Comparison of ENCODE assay signal across 7 mouse cellular contexts in the genomic region with DNA sequence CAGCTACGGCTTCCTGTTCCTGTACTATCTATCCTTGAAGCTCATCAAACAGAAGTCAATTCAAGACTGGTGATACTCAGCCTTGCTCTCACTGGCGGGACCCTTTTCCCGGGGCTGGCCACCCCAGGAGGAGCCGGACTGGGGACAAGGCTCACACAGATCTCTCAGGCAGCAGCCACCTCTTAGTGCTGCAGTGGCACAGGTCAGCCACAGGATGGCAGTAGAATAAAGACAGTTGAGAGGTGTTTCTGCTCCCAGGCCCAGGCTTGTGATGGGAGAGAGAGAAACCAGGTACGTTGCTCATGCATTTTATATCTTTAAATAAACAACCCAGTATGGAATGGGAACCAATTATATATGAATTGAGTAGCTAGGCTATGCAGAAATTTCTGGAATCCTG. TPM values are rescaled to one million over a fixed set of nuclear protein-coding genes. Genes with fewer than 3 reads are reported as not detected.
DNase-seq lines count a peak whose midpoint lies in the region; ATAC-seq and TF ChIP-seq lines count a peak whose summit lies in the region.

No protein-coding gene starts in this region.

- DNase-seq in CD4-positive helper T cell, adult 2 months (ENCODE audit: low read depth, low spot score), result peak; percentile 40
- peak; percentile 80 for DNase-seq in MN1 (ENCODE audit: low spot score)
- peak; percentile 70 to 71 for DNase-seq in cerebellum, postnatal 14 days
- peak; percentile 40 to 76 for DNase-seq in frontal cortex, postnatal 36 days (ENCODE audit: low spot score in 2 of 2)
- DNase-seq in kidney, postnatal 36 days, result peak; percentile 50 to 68
- DNase-seq in lung, postnatal 0 days (ENCODE audit: low spot score), result peak; percentile 67
- DNase-seq in retina, postnatal 7 days (ENCODE audit: low read depth, low spot score), result peak; percentile 53

- peak; percentile 93 for TF ChIP-seq CTCF in lung, postnatal 0 days (IDR thresholded peaks at IDR 0.05)

- no peaks in the 10 kb centered on the region for H3K9me3 ChIP-seq in lung, postnatal 0 days (ENCODE audit: low read length)

- TF ChIP-seq EP300 in lung, postnatal 0 days (IDR thresholded peaks at IDR 0.05), result no peak

- H3K27me3 ChIP-seq in lung, postnatal 0 days (replicated peaks; ENCODE audit: insufficient read depth, low read length), result no peaks in the 10 kb centered on the region

- no peak overlapping the region for H3K9ac ChIP-seq in lung, postnatal 0 days (replicated peaks; ENCODE audit: low read depth)

- no peaks in the 10 kb centered on the region for H3K4me1 ChIP-seq in lung, postnatal 0 days (ENCODE audit: insufficient read depth, low read depth, low read length)

- WGBS in lung, postnatal 0 days, result 22% methylated on average over 5 of the region's 5 CpGs

- H3K4me3 ChIP-seq in lung, postnatal 0 days (ENCODE audit: low read depth, low read length), result no peak overlapping the region

- H3K36me3 ChIP-seq in lung, postnatal 0 days (ENCODE audit: insufficient read depth, low read length), result no peaks in the 10 kb centered on the region

- no peak; the same call in 1 of the 2 replicates for ATAC-seq in lung, postnatal 0 days

- H3K27ac ChIP-seq in lung, postnatal 0 days (ENCODE audit: low read length), result no peak overlapping the region

- H3K4me2 ChIP-seq in lung, postnatal 0 days (replicated peaks; ENCODE audit: low read depth, low read length), result no peak overlapping the region

RNA-seq across cellular contexts. Expression of a gene that starts 15.9 kb away (rescaled TPM):
- 0.40 and 0.61 TPM in 2 replicates for polyA plus RNA-seq in lung, postnatal 0 days (2015; fragmentation: Nextera tagmentation; extraction: Ambion mirVana)

RNA-seq across cellular contexts. Expression of a gene that starts 22.6 kb away (rescaled TPM):
- not detected in 2 replicates for polyA plus RNA-seq in lung, postnatal 0 days (2015; fragmentation: Nextera tagmentation; extraction: Ambion mirVana)
